ENCODE assay signal across 10 mouse cellular contexts in genomic region chr3:86551011-86551728, GRCm38 (mm10). TPM values are rescaled to one million over a fixed set of nuclear protein-coding genes. Genes with fewer than 3 reads are reported as not detected.
DNase-seq lines count a peak whose midpoint lies in the region; ATAC-seq and TF ChIP-seq lines count a peak whose summit lies in the region.
"Had no signal": no experiment of that assay in that cellular context is flagged by ENCODE, and none has a peak within 500 bp of the region (broad histone marks: within the 10 kb centered on the region; RNA-seq: fewer than 3 reads in every experiment).

No protein-coding gene starts in this region.

- H3K4me3 ChIP-seq in heart, adult 2 months: no peak overlapping the region
- H3K4me3 ChIP-seq in embryonic facial prominence, embryonic 11.5 days (ENCODE audit: low read depth, low read length): peak overlapping the region; percentile 30
- H3K4me3 ChIP-seq in intestine, postnatal 0 days (ENCODE audit: low read depth, low read length): peak overlapping the region; percentile 17
- H3K4me3 ChIP-seq in neural tube, embryonic 12.5 days: no peak overlapping the region

- intact Hi-C loops in heart, adult 2 months (cut with DNase I): no loop called here
- intact Hi-C loops in left cerebral cortex, postnatal 10 days (cut with DNase I): no loop called here

- TF ChIP-seq POLR2A in heart, adult 2 months (IDR thresholded peaks at IDR 0.05; ENCODE audit: insufficient read depth, low read depth, low read length): no peak

- H3K36me3 ChIP-seq in heart, adult 2 months (ENCODE audit: control insufficient read depth, insufficient read depth, low read length): no peaks in the 10 kb centered on the region
- no peaks in the 10 kb centered on the region for H3K36me3 ChIP-seq in embryonic facial prominence, embryonic 11.5 days (replicated peaks; ENCODE audit: control insufficient read depth, insufficient read depth, low read depth, low read length)
- H3K36me3 ChIP-seq in intestine, postnatal 0 days (ENCODE audit: control insufficient read depth, insufficient read depth): peaks cover 10% of the 10 kb centered on the region; the same call in 1 of the 2 replicates
- H3K36me3 ChIP-seq in neural tube, embryonic 12.5 days: no peaks in the 10 kb centered on the region
- H3K36me3 ChIP-seq: stomach, embryonic 15.5 days had no signal

- H3K9ac ChIP-seq in heart, adult 2 months (ENCODE audit: low read depth, low read length): no peak overlapping the region
- peak overlapping the region; percentile 46 for H3K9ac ChIP-seq in embryonic facial prominence, embryonic 11.5 days (replicated peaks; ENCODE audit: low read length)
- H3K9ac ChIP-seq in intestine, postnatal 0 days (ENCODE audit: low read depth, low read length): peak overlapping the region; percentile 53
- H3K9ac ChIP-seq in neural tube, embryonic 12.5 days: peak overlapping the region; percentile 13; the same call in 1 of the 2 replicates
- H3K9ac ChIP-seq: stomach, embryonic 15.5 days had no signal

- H3K27me3 ChIP-seq in heart, adult 2 months (ENCODE audit: control insufficient read depth, insufficient read depth, low read length): peaks cover 10% of the 10 kb centered on the region
- H3K27me3 ChIP-seq in embryonic facial prominence, embryonic 11.5 days (ENCODE audit: control insufficient read depth, insufficient read depth, low read length): no peaks in the 10 kb centered on the region
- no peaks in the 10 kb centered on the region for H3K27me3 ChIP-seq in intestine, postnatal 0 days (replicated peaks; ENCODE audit: control insufficient read depth, insufficient read depth, low read length)
- peaks cover 23% of the 10 kb centered on the region for H3K27me3 ChIP-seq in neural tube, embryonic 12.5 days (replicated peaks)

- H3K9me3 ChIP-seq in embryonic facial prominence, embryonic 11.5 days (replicated peaks; ENCODE audit: control insufficient read depth, low read length): no peaks in the 10 kb centered on the region
- H3K9me3 ChIP-seq in intestine, postnatal 0 days (ENCODE audit: control insufficient read depth): no peaks in the 10 kb centered on the region
- H3K9me3 ChIP-seq in neural tube, embryonic 12.5 days: no peaks in the 10 kb centered on the region
- H3K9me3 ChIP-seq: stomach, embryonic 15.5 days had no signal

- DNase-seq in heart, adult 11 months: peak; percentile 37
- DNase-seq in heart, adult 2 months: no peak
- peak; percentile 64 for DNase-seq in embryonic facial prominence, embryonic 11.5 days (ENCODE audit: low spot score)
- no peak for DNase-seq in testis, postnatal 14 days (ENCODE audit: low spot score)
- DNase-seq in left cerebral cortex, postnatal 10 days (ENCODE audit: extremely low spot score in 1 of 2, low spot score in 2 of 2): no peak
- no peak for DNase-seq in layer of hippocampus, postnatal 36 days

- peak overlapping the region; percentile 38 for H3K4me2 ChIP-seq in embryonic facial prominence, embryonic 11.5 days (ENCODE audit: low read depth, low read length)
- H3K4me2 ChIP-seq in intestine, postnatal 0 days (replicated peaks; ENCODE audit: low read depth): peak overlapping the region; percentile 54
- peak overlapping the region; percentile 60 for H3K4me2 ChIP-seq in neural tube, embryonic 12.5 days (replicated peaks)
- H3K4me2 ChIP-seq: stomach, embryonic 15.5 days had no signal

- 78% methylated on average over 8 of the region's 8 CpGs for WGBS in heart, adult 2 months
- 6% methylated on average over 8 of the region's 8 CpGs for WGBS in embryonic facial prominence, embryonic 11.5 days
- WGBS in intestine, postnatal 0 days: 48% methylated on average over 8 of the region's 8 CpGs
- 8% methylated on average over 8 of the region's 8 CpGs for WGBS in neural tube, embryonic 12.5 days

- ATAC-seq in embryonic facial prominence, embryonic 11.5 days (replicated peaks; ENCODE audit: insufficient number of reproducible peaks, low FRiP score, low TSS enrichment, low read depth): 0 out of 2 replicates have a peak, but pooled peaks have one; percentile 32
- no peak for ATAC-seq in intestine, postnatal 0 days
- ATAC-seq in neural tube, embryonic 12.5 days (ENCODE audit: low FRiP score, low read depth): 0 out of 2 replicates have a peak, but pooled peaks have one; percentile 38

- no peak for TF ChIP-seq CTCF in heart, adult 2 months (IDR thresholded peaks at IDR 0.05)
- TF ChIP-seq CTCF in intestine, postnatal 0 days (IDR thresholded peaks at IDR 0.05; ENCODE audit: low read depth): no peak

- peaks cover 2% of the 10 kb centered on the region; the same call in 1 of the 2 replicates for H3K4me1 ChIP-seq in heart, adult 2 months (ENCODE audit: control insufficient read depth, insufficient read depth, low read length)
- no peaks in the 10 kb centered on the region; the same call in 1 of the 2 replicates for H3K4me1 ChIP-seq in embryonic facial prominence, embryonic 11.5 days (ENCODE audit: control insufficient read depth, insufficient read depth, low read length)
- no peaks in the 10 kb centered on the region for H3K4me1 ChIP-seq in intestine, postnatal 0 days (replicated peaks; ENCODE audit: control insufficient read depth, insufficient read depth, low read length)
- H3K4me1 ChIP-seq in neural tube, embryonic 12.5 days: peaks cover 29% of the 10 kb centered on the region

- TF ChIP-seq EP300 in heart, adult 2 months (IDR thresholded peaks at IDR 0.05; ENCODE audit: insufficient read depth, low read depth, low read length): no peak

- H3K79me2 ChIP-seq in heart, adult 2 months (replicated peaks; ENCODE audit: control insufficient read depth, insufficient read depth, low read length): no peaks in the 10 kb centered on the region

- no peak overlapping the region for H3K27ac ChIP-seq in heart, adult 2 months
- H3K27ac ChIP-seq in embryonic facial prominence, embryonic 11.5 days (replicated peaks; ENCODE audit: low read depth, low read length): peak overlapping the region; percentile 68; the same call in 1 of the 2 replicates
- peak overlapping the region; percentile 57; the same call in 1 of the 2 replicates for H3K27ac ChIP-seq in intestine, postnatal 0 days (ENCODE audit: low read depth, low read length)
- H3K27ac ChIP-seq in neural tube, embryonic 12.5 days: peak overlapping the region; percentile 74
- H3K27ac ChIP-seq: stomach, embryonic 15.5 days had no signal

RNA-seq across cellular contexts. Expression of gene Mab21l2, which starts 2.7 kb away (rescaled TPM):
- total RNA-seq in heart, adult 2 months (2021): under 1 TPM in 1 of 2 experiments, not detected in 1; 0.09 TPM
- polyA plus RNA-seq in heart, adult 2 months (2012; rRNA removed): 0.20 and 0.29 TPM in 2 replicates
- 156 and 171 TPM in 2 replicates for polyA plus RNA-seq in embryonic facial prominence, embryonic 11.5 days (2014; fragmentation: Nextera tagmentation; extraction: Ambion mirVana)
- polyA plus RNA-seq in intestine, postnatal 0 days (2015; fragmentation: Nextera tagmentation; extraction: Ambion mirVana): 37.2 and 38.9 TPM in 2 replicates
- polyA plus RNA-seq in neural tube, embryonic 12.5 days (2016; fragmentation: Nextera tagmentation; extraction: Ambion mirVana): 194 and 197 TPM in 2 replicates
- total RNA-seq in left cerebral cortex, postnatal 10 days (2021): under 1 TPM in 1 of 2 experiments, not detected in 1; 0.26 TPM
- not detected for total RNA-seq in layer of hippocampus, postnatal 36 days (2021)
- total RNA-seq: neutrophil, adult 5-6 weeks had no signal

Comparison
In these comparisons a context has a peak if more than half of its experiments do, and no peak if none do; other contexts are left out.
1. DNase-seq: peak in heart, adult 11 months (single experiment) and embryonic facial prominence, embryonic 11.5 days (single experiment); none in heart, adult 2 months (0 of 2), testis, postnatal 14 days (single experiment), left cerebral cortex, postnatal 10 days (0 of 2) and layer of hippocampus, postnatal 36 days (0 of 2).
2. H3K4me3 ChIP-seq: peak in embryonic facial prominence, embryonic 11.5 days (single experiment) and intestine, postnatal 0 days (single experiment); none in heart, adult 2 months (single experiment) and neural tube, embryonic 12.5 days (single experiment).
3. RNA of gene Mab21l2, which starts 2.7 kb away (polyA plus RNA-seq): 194 to 197 TPM in neural tube, embryonic 12.5 days, 156 to 171 TPM in embryonic facial prominence, embryonic 11.5 days and 37.2 to 38.9 TPM in intestine, postnatal 0 days; 0.20 to 0.29 TPM in heart, adult 2 months; every median in the first group is over 10 times any median in the second.
4. Peak in every context shown above with its lines, with median percentiles within 50 percentile points of each other: H3K4me2 ChIP-seq.